Mouse (Mus musculus) limb, embryonic 14.5 days (tissue): ENCODE results near the gene Borcs5. TPM values are rescaled to one million over a fixed set of nuclear protein-coding genes. Genes with fewer than 3 reads are reported as not detected.

ENCODE experiments used
- ATAC-seq: fragments of 200-750 bp; cut with Nextera tagmentation; 2 replicates; pipeline ENCODE4 v1.8.0; 2017; ENCODE audit warnings: low read depth, moderate number of reproducible peaks, moderate TSS enrichment; ENCODE audit not compliant: low FRiP score
- DNase-seq: peaks from one replicate; pipeline ENCODE4 v3.0.0-alpha.2; 2015; ENCODE audit warnings: low spot score
- H3K27ac ChIP-seq: fragments of 300-500 bp; sonication (generic); replicated peaks from 2 replicates; pipeline ENCODE4 v1.5.1; 2014; ENCODE audit warnings: low read depth, mild to moderate bottlenecking, low read length, moderate library complexity, mixed read lengths
- H3K27me3 ChIP-seq: fragments of 300-500 bp; sonication (generic); 2 replicates; pipeline ENCODE4 v1.6.1; 2014; ENCODE audit warnings: low read length, mixed read lengths; ENCODE audit not compliant: control insufficient read depth, insufficient read depth
- H3K36me3 ChIP-seq: fragments of 300-500 bp; sonication (generic); 2 replicates; pipeline ENCODE4 v1.6.1; 2014; ENCODE audit warnings: mild to moderate bottlenecking, low read length, moderate library complexity, mixed read lengths; ENCODE audit not compliant: control insufficient read depth, insufficient read depth
- H3K4me1 ChIP-seq: fragments of 300-500 bp; sonication (generic); 2 replicates; pipeline ENCODE4 v1.6.1; 2014; ENCODE audit warnings: antibody characterized with exemption, low read length, mixed read lengths; ENCODE audit not compliant: control insufficient read depth, insufficient read depth
- H3K4me2 ChIP-seq: fragments of 300-500 bp; sonication (generic); replicated peaks from 2 replicates; pipeline ENCODE4 v1.6.1; 2014; ENCODE audit warnings: low read depth, mild to moderate bottlenecking, low read length, moderate library complexity; ENCODE audit not compliant: severe bottlenecking
- H3K4me3 ChIP-seq: fragments of 300-500 bp; sonication (generic); replicated peaks from 2 replicates; pipeline ENCODE4 v1.5.1; 2014; ENCODE audit warnings: low read length
- H3K9ac ChIP-seq: fragments of 300-500 bp; sonication (generic); 2 replicates; pipeline ENCODE4 v1.6.1; 2014; ENCODE audit warnings: mild to moderate bottlenecking, low read depth, low read length, moderate library complexity; ENCODE audit not compliant: severe bottlenecking
- H3K9me3 ChIP-seq: fragments of 300-500 bp; sonication (generic); 2 replicates; pipeline ENCODE4 v1.6.1; 2016; ENCODE audit warnings: low read length; ENCODE audit not compliant: control insufficient read depth
- POLR2A ChIP-seq: fragments of 200-500 bp; IDR thresholded peaks from 2 replicates; pipeline ENCODE4 v1.8.0; 2012; ENCODE audit warnings: inconsistent platforms, mild to moderate bottlenecking, moderate library complexity, borderline replicate concordance; ENCODE audit not compliant: insufficient read depth, insufficient read length; ENCODE audit errors: extremely low read depth
- WGBS: fragments of 180-500 bp; shearing (Covaris S2); extraction: QIAGEN DNeasy Blood & Tissue Kit; methylation state at CpG from one replicate; pipeline ENCODE4 v1.1.7; 2014; 5-methylcytosine and 5-hydroxymethylcytosine counted together
- polyA plus RNA-seq, 2 experiments: library from polyadenylated mRNA; depleted of rRNA in 1 of 2; stranded (reverse) in 1 of 2; unstranded in 1 of 2; fragments of >200 nt; fragmentation: Nextera tagmentation in 1 of 2; extraction: Ambion mirVana in 1 of 2; gene quantifications; 2 replicates each; pipeline versions ENCODE4 v1.2.1 to v1.2.3; 2012 to 2014

The Borcs5 gene
- polyA plus RNA-seq, 2 experiments = 11.4 to 20.5 TPM

DNA sequence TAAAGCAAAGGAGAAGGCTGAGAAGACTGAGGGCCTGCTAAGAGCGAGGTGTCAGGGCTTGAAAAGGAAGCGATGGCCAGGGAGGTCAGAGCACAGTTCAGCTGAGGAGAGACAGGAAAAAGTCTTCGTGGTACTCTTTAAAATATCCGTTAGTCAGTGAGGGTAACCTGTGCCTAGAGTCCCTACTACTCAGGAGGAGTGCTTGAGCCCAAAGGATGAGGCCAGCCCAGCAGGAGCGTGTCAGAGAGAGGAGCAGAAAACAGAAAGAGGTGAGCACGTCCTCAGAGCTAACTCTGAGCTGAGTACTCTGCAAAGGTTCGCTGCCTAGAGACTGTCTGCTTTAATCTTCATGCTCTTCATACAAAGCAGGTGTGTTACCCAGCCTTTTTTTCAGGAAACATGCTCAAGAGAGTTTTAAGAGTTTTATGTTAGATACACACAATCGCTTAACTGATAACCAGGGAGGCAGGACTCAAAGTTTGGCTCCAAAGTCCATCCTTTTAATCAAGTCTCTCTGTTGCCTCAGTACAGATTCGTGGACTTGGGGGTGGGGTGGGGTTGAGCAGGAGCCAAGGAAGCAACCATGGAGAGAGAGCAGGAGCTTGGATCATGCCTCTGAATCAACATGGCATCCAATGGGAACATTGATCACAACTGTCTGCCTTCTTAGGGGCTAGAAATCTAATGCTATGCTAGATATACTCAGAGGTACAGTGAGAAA is 84.7 kb downstream of the Borcs5 start:
- ATAC-seq = no peak
- Histone ChIP-seq H3K9me3 (no peaks in the 10 kb centered on the region), H3K9ac (no peak overlapping the region), H3K4me2 (no peak overlapping the region), H3K27ac (no peak overlapping the region), H3K36me3 (peaks cover 65% of the 10 kb centered on the region), H3K4me1 (no peaks in the 10 kb centered on the region), H3K27me3 (no peaks in the 10 kb centered on the region), H3K4me3 (no peak overlapping the region)
- TF ChIP-seq POLR2A = no peak
- no peak for DNase-seq
- WGBS = 83% methylated on average over 9 of the region's 9 CpGs

DNA sequence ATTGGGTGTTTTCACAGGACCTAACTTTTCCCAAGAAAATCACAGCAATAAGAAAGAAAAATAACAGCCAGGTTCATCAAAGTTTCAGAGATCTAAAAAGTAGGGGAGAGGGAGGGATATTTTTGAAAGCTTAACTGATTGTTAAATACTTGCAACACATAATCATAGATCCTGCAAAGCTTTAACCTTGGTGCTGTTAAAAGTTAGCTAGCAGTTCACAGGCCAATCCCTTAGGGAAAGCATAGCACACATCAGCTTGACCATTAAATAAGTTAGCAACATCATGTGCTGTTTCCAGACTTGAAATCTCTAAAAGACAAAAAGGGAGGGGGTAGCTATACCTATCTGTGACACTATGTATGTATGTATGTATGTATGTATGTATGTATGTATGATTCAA is 86.1 kb downstream of the Borcs5 start:
- Histone ChIP-seq H3K4me3 (no peak overlapping the region), H3K36me3 (peaks cover 51% of the 10 kb centered on the region), H3K27ac (no peak overlapping the region), H3K4me2 (no peak overlapping the region), H3K27me3 (no peaks in the 10 kb centered on the region), H3K4me1 (no peaks in the 10 kb centered on the region), H3K9me3 (no peaks in the 10 kb centered on the region), H3K9ac (no peak overlapping the region)
- no peak for DNase-seq
- ATAC-seq = no peak
- TF ChIP-seq POLR2A = no peak

DNA sequence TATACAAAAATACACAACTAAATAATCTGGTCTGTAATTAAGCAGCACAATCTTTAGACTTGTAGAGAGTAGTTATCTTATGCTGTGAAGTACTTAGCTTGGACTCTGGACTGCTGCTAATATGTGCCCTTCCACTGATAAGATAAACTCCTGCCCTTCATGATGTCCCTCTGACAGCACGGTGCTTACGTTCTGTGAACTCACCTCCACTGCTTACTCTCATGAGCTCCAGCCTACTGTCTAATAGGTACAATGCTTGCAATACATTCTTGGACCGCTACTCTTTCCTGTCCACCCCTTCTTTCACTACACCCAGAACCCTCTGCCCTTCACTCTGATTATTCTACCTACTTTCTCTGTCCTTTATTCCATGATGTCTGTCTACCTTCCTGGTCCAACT is 91.7 kb downstream of the Borcs5 start:
- DNase-seq (no peak), ATAC-seq (no peak)
- H3K4me1 ChIP-seq = no peaks in the 10 kb centered on the region
- TF ChIP-seq POLR2A = no peak
- H3K4me3 ChIP-seq = no peak overlapping the region
- 97% methylated on average over 3 of the region's 3 CpGs for WGBS
- H3K27me3 ChIP-seq = no peaks in the 10 kb centered on the region
- no peaks in the 10 kb centered on the region for H3K9me3 ChIP-seq
- peaks cover 17% of the 10 kb centered on the region for H3K36me3 ChIP-seq
- H3K9ac ChIP-seq = no peak overlapping the region
- H3K27ac ChIP-seq = no peak overlapping the region
- H3K4me2 ChIP-seq = no peak overlapping the region

DNA sequence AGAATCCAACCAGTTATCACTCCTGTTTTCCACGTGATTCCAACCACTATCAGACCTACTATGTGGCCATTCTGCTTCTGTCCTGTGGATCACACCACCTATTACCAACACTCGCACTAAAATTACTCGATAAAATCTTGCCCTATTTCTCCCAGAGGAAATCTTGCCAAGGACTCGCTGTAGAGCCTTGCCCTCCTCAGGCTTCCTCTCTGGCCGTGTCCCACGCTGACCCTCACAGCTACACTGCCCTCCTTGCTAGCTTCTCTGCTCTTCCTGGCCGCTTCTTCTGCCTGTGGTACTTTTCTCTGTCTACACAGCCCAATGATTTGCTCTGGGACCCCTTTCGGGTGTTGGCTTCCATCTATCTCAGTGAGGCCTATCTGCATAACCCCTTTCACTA is 93.5 kb downstream of the Borcs5 start:
- Histone ChIP-seq H3K9me3 (no peaks in the 10 kb centered on the region), H3K9ac (no peak overlapping the region), H3K27ac (no peak overlapping the region), H3K36me3 (peaks cover 15% of the 10 kb centered on the region), H3K27me3 (no peaks in the 10 kb centered on the region), H3K4me2 (no peak overlapping the region), H3K4me1 (no peaks in the 10 kb centered on the region), H3K4me3 (no peak overlapping the region)
- WGBS = 95% methylated on average over 8 of the region's 8 CpGs
- ATAC-seq = no peak
- no peak for TF ChIP-seq POLR2A
- DNase-seq = no peak

DNA sequence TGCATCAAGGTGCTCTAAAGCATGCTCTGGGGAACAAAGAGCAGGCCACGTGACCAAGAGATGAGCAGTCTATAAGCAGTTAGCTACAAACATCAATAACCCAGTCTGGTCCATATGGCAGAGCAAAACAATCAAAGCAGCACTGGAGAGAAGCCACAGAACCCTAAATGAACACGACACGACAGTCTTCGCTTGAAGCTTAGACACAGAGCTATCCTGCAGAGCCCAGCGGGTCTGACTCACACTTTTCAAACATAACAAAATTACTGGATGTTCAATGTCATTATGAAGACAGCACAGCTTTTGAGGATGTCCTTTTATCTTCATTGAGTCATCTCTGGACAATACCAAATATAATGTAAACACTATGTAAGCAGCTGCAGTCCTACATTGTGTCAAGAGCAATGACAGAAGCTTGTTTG is 94.5 kb downstream of the Borcs5 start:
- Histone ChIP-seq H3K4me3 (no peak overlapping the region), H3K9me3 (no peaks in the 10 kb centered on the region), H3K27me3 (no peaks in the 10 kb centered on the region), H3K9ac (no peak overlapping the region), H3K4me1 (no peaks in the 10 kb centered on the region), H3K27ac (no peak overlapping the region), H3K4me2 (no peak overlapping the region), H3K36me3 (peaks cover 15% of the 10 kb centered on the region)
- 82% methylated on average over 5 of the region's 5 CpGs for WGBS
- ATAC-seq (no peak), DNase-seq (no peak)
- no peak for TF ChIP-seq POLR2A

DNA sequence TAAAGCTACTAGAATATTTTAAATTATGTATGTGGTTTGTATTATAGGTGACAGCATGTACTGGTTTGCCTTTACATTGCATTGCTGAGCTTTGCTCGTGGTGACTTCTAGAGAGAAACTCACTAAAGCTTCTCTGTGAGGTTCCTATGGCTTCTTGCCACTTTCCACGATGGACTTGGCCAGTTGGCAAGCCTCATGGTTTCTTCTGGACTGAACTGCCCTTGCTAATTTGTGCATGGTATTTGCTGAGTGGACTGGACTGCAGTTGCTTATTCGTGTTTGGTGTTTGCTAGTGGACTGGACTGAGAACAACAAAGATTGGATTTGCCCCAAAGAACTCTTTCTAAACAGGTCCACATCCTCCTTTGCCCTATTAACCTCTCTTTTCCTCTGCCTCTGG is 97.5 kb downstream of the Borcs5 start:
- peaks cover 20% of the 10 kb centered on the region for H3K36me3 ChIP-seq
- WGBS = 90% methylated on average over 3 of the region's 3 CpGs
- no peak overlapping the region for H3K4me3 ChIP-seq
- no peak overlapping the region for H3K9ac ChIP-seq
- no peak overlapping the region for H3K27ac ChIP-seq
- DNase-seq = no peak
- no peaks in the 10 kb centered on the region for H3K27me3 ChIP-seq
- H3K4me2 ChIP-seq = no peak overlapping the region
- H3K9me3 ChIP-seq = no peaks in the 10 kb centered on the region
- no peak for TF ChIP-seq POLR2A
- no peaks in the 10 kb centered on the region for H3K4me1 ChIP-seq
- ATAC-seq = no peak
